Mouse (Mus musculus) gastrocnemius, postnatal 4 days (tissue): ENCODE results near the gene Unc93b1. TPM values are rescaled to one million over a fixed set of nuclear protein-coding genes. Genes with fewer than 3 reads are reported as not detected.

Source experiments
- DNase-seq, 2 experiments: peaks; one replicate each; pipeline ENCODE4 v3.0.0; 2021 to 2022; ENCODE audit warnings: low spot score in 2 of 2, mixed read lengths in 2 of 2
- long read RNA-seq, 2 experiments: library from polyadenylated mRNA; stranded (forward); transcript quantifications; one replicate each; pipeline ENCODE4 v2.0.0; 2021
- total RNA-seq, 2 experiments: library from RNA; stranded (reverse); gene quantifications; 2 replicates each; pipeline ENCODE4 v1.2.3; 2021

The Unc93b1 gene
- 10 to 100 TPM; 25.8 to 26.8 TPM for total RNA-seq
- long read RNA-seq, experiment 1, transcript Unc93b1-203 (11 exons, 2,266 nt), result major isoform, 27 of 40 reads
- long read RNA-seq, experiment 1, partial matches to known transcripts, result 1 of 40 reads
- long read RNA-seq, experiment 1, other reads (novel, unspliced or antisense), result 10 of 40 reads
- long read RNA-seq, experiment 2, transcript Unc93b1-203 (11 exons, 2,266 nt), result major isoform, 48 of 65 reads
- long read RNA-seq, experiment 2, partial matches to known transcripts, result 4 of 65 reads
- long read RNA-seq, experiment 2, other reads (novel, unspliced or antisense), result 12 of 65 reads

GRCm38 (mm10) chr19:3935032-3935895 lies at the start of gene Unc93b1:
Unc93b1 (plus strand) TSS chr19:3935186.
- peak in 1 of 2 experiments; percentile 69 for DNase-seq

GRCm38 (mm10) chr19:3889096-3889495 lies 45.9 kb upstream of the Unc93b1 start:
- no peak for DNase-seq

GRCm38 (mm10) chr19:3890181-3890580 lies 44.8 kb upstream of the Unc93b1 start:
- DNase-seq, result no peak

- no peak for DNase-seq
Measured at GRCm38 (mm10) chr19:3893545-3894116, 41.4 kb upstream of the Unc93b1 start.

GRCm38 (mm10) chr19:3894294-3894693 lies 40.7 kb upstream of the Unc93b1 start:
- DNase-seq, result no peak

GRCm38 (mm10) chr19:3895171-3895631 lies 39.8 kb upstream of the Unc93b1 start:
- DNase-seq, result no peak

- DNase-seq, result no peak
Measured at GRCm38 (mm10) chr19:3896208-3896607, 38.8 kb upstream of the Unc93b1 start.

- no peak for DNase-seq
Measured at GRCm38 (mm10) chr19:3897557-3897956, 37.4 kb upstream of the Unc93b1 start.

- no peak for DNase-seq
Measured at GRCm38 (mm10) chr19:3898952-3899351, 36.0 kb upstream of the Unc93b1 start.

GRCm38 (mm10) chr19:3899618-3900017 lies 35.4 kb upstream of the Unc93b1 start:
- DNase-seq, result no peak

- no peak for DNase-seq
Measured at GRCm38 (mm10) chr19:3902966-3903365, 32.0 kb upstream of the Unc93b1 start.

GRCm38 (mm10) chr19:3903648-3904362 lies 31.2 kb upstream of the Unc93b1 start:
- no peak for DNase-seq

- DNase-seq, result no peak
Measured at GRCm38 (mm10) chr19:3904363-3904675, 30.7 kb upstream of the Unc93b1 start.

GRCm38 (mm10) chr19:3905261-3905969 lies 29.6 kb upstream of the Unc93b1 start:
- DNase-seq, result no peak

- no peak for DNase-seq
Measured at GRCm38 (mm10) chr19:3906326-3906725, 28.7 kb upstream of the Unc93b1 start.

- DNase-seq, result peak; percentile 57 to 82
Measured at GRCm38 (mm10) chr19:3906795-3907786, 27.9 kb upstream of the Unc93b1 start, which contains the start of gene Tcirg1. Tcirg1 (minus strand) TSS chr19:3907133.

- no peak for DNase-seq
Measured at GRCm38 (mm10) chr19:3907876-3908660, 26.9 kb upstream of the Unc93b1 start.

- no peak for DNase-seq
Measured at GRCm38 (mm10) chr19:3910206-3910605, 24.8 kb upstream of the Unc93b1 start.
